Mouse (Mus musculus) Muller cell, postnatal 12 days (primary cell): ENCODE data around the gene Olfr1160.
"Not testable (repeated sequence)": the region's sequence is repeated elsewhere in the genome, so short reads cannot be mapped to it uniquely, and the experiment has no call there.

Experiments used
- DNase-seq: peaks from one replicate; pipeline ENCODE4 v3.0.0-alpha.2; 2015; ENCODE audit errors: inconsistent ontology term

The Olfr1160 gene

GRCm38 (mm10) chr2:88007515-88008318 is at the start of gene Olfr1160:
Olfr1160 (minus strand) TSS chr2:88008268.
- DNase-seq = no peak

- no peak for DNase-seq
Observed at GRCm38 (mm10) chr2:88051029-88051428, 43.0 kb upstream of the Olfr1160 start, which contains the start of gene Olfr1162. Olfr1162 (minus strand) TSS chr2:88051129.

- no peak for DNase-seq
Observed at GRCm38 (mm10) chr2:88037599-88037998, 29.5 kb upstream of the Olfr1160 start, which contains the start of gene Olfr73. Olfr73 (minus strand) TSS chr2:88037699.

GRCm38 (mm10) chr2:88022474-88022873 is 14.4 kb upstream of the Olfr1160 start, which contains the start of gene Olfr1161:
Olfr1161 (plus strand) TSS chr2:88022774.
- not testable (repeated sequence) for DNase-seq

- no peak for DNase-seq
Observed at GRCm38 (mm10) chr2:87989813-87990212, 18.3 kb downstream of the Olfr1160 start, which contains the start of gene Olfr1158. Olfr1158 (plus strand) TSS chr2:87990113.

GRCm38 (mm10) chr2:87974563-87974962 is 33.5 kb downstream of the Olfr1160 start, which contains the start of gene Olfr74:
Olfr74 (minus strand) TSS chr2:87974663.
- DNase-seq = no peak

GRCm38 (mm10) chr2:87968199-87968598 is 39.9 kb downstream of the Olfr1160 start, which contains the start of gene Olfr1157:
Olfr1157 (minus strand) TSS chr2:87968299.
- no peak for DNase-seq

GRCm38 (mm10) chr2:87953000-87953399 is 55.1 kb downstream of the Olfr1160 start, which contains the start of gene Olfr1156:
Olfr1156 (minus strand) TSS chr2:87953100.
- DNase-seq = no peak
